Mouse (Mus musculus) lung, embryonic 15.5 days (tissue): ENCODE measurements around the gene Olfr618. TPM values are rescaled to one million over a fixed set of nuclear protein-coding genes. Genes with fewer than 3 reads are reported as not detected.

Experiments
- microRNA-seq: library from miRNA; unstranded; fragments of <30 nt; microRNA quantifications from one replicate; pipeline ENCODE4, GENCODE M21; 2016
- polyA plus RNA-seq: library from polyadenylated mRNA; unstranded; fragments of >200 nt; fragmentation: Nextera tagmentation; extraction: Ambion mirVana; gene quantifications from 2 replicates; pipeline ENCODE4 v1.2.1, GENCODE M21; 2015

Olfr618 gene
- polyA plus RNA-seq, 1 experiment from 2014 or later, result not detected

Small RNA genes within 50 kb of the gene (microRNA-seq; reads per million reads assigned to microRNA genes)
- gene Gm26506, result not detected

Other genes with a start within 250 kb of the Olfr618 start
- not detected in 2 replicates for gene Olfr600, start 240.4 kb upstream of the Olfr618 start, polyA plus RNA-seq
- not detected in 2 replicates for gene Olfr601, start 227.4 kb upstream of the Olfr618 start, polyA plus RNA-seq
- gene Olfr603, start 203.9 kb upstream of the Olfr618 start, polyA plus RNA-seq, result not detected in 2 replicates
- not detected in 2 replicates for gene Usp17lc, start 175.0 kb upstream of the Olfr618 start, polyA plus RNA-seq
- not detected in 2 replicates for gene Olfr605, start 144.7 kb upstream of the Olfr618 start, polyA plus RNA-seq
- gene Olfr606, start 141.1 kb upstream of the Olfr618 start, polyA plus RNA-seq, result not detected in 2 replicates
- gene Olfr607, start 126.0 kb upstream of the Olfr618 start, polyA plus RNA-seq, result not detected in 2 replicates
- not detected in 2 replicates for gene Olfr608, start 120.2 kb upstream of the Olfr618 start, polyA plus RNA-seq
- gene Olfr609, start 92.0 kb upstream of the Olfr618 start, polyA plus RNA-seq, result not detected in 2 replicates
- gene Olfr610, start 78.0 kb upstream of the Olfr618 start, polyA plus RNA-seq, result not detected in 2 replicates
- not detected in 2 replicates for gene Olfr611, start 69.3 kb upstream of the Olfr618 start, polyA plus RNA-seq
- gene Olfr612, start 47.4 kb upstream of the Olfr618 start, polyA plus RNA-seq, result not detected in 2 replicates
- not detected in 2 replicates for gene Olfr613, start 42.0 kb upstream of the Olfr618 start, polyA plus RNA-seq
- not detected in 2 replicates for gene Olfr615, start 34.0 kb upstream of the Olfr618 start, polyA plus RNA-seq
- not detected in 2 replicates for gene Olfr616, start 21.0 kb upstream of the Olfr618 start, polyA plus RNA-seq
- gene Olfr617, start 17.0 kb upstream of the Olfr618 start, polyA plus RNA-seq, result not detected in 2 replicates
- gene Olfr619, start 10.5 kb downstream of the Olfr618 start, polyA plus RNA-seq, result not detected in 2 replicates
- gene Olfr620, start 22.4 kb downstream of the Olfr618 start, polyA plus RNA-seq, result not detected in 2 replicates
- gene Olfr622, start 52.6 kb downstream of the Olfr618 start, polyA plus RNA-seq, result not detected in 2 replicates
- gene Olfr623, start 73.6 kb downstream of the Olfr618 start, polyA plus RNA-seq, result not detected in 2 replicates
- gene Olfr624, start 81.1 kb downstream of the Olfr618 start, polyA plus RNA-seq, result 0.04 TPM in 1 of 2 replicates, not detected in the other
- not detected in 2 replicates for gene Olfr625-ps1, start 92.6 kb downstream of the Olfr618 start, polyA plus RNA-seq
- not detected in 2 replicates for gene Olfr243, start 124.6 kb downstream of the Olfr618 start, polyA plus RNA-seq
- not detected in 2 replicates for gene Olfr628, start 140.3 kb downstream of the Olfr618 start, polyA plus RNA-seq
- not detected in 2 replicates for gene Olfr629, start 154.8 kb downstream of the Olfr618 start, polyA plus RNA-seq
- gene Olfr630, start 167.2 kb downstream of the Olfr618 start, polyA plus RNA-seq, result not detected in 2 replicates
- gene Olfr69, start 181.5 kb downstream of the Olfr618 start, polyA plus RNA-seq, result not detected in 2 replicates
- not detected in 2 replicates for gene Olfr68, start 189.6 kb downstream of the Olfr618 start, polyA plus RNA-seq
- gene Olfr67, start 201.7 kb downstream of the Olfr618 start, polyA plus RNA-seq, result not detected in 2 replicates
- gene Hbb-bt, start 223.9 kb downstream of the Olfr618 start, polyA plus RNA-seq, result 4,716 and 5,311 TPM in 2 replicates
- gene Hbb-bs, start 238.0 kb downstream of the Olfr618 start, polyA plus RNA-seq, result 14,530 and 15,290 TPM in 2 replicates